Mouse (Mus musculus): Measurements from ENCODE around the gene Gpsm1.

DNA sequence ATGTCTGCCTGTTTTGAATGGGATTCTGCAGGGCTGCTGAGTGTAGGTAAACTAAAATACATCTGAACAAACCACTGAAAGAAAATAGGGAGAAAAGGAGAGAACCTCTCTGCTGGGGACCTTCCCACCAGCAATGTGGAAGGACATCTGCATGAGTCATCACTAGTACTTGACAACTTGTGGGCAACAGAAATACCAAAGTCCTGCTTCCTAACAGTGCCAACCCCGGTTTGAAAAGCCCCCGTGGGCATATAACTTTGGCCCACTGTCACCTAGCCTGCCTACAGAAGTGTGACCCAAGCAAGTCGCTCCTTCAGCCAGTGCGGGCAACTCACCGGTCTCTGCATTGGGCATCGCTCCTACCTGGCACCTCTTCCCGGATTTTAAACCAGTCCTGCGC is 57.1 kb downstream of the Gpsm1 start:
- TF ChIP-seq CTCF (IDR thresholded peaks at IDR 0.05; ENCODE audit: extremely low read depth, insufficient read depth, low read length) (no peak), POLR2A (IDR thresholded peaks at IDR 0.05; ENCODE audit: extremely low read depth, insufficient read depth, low read length) (no peak)

Data from cortical plate, adult 2 months (tissue).